9 mouse cellular contexts compared by ENCODE assay signal in the genomic region with DNA sequence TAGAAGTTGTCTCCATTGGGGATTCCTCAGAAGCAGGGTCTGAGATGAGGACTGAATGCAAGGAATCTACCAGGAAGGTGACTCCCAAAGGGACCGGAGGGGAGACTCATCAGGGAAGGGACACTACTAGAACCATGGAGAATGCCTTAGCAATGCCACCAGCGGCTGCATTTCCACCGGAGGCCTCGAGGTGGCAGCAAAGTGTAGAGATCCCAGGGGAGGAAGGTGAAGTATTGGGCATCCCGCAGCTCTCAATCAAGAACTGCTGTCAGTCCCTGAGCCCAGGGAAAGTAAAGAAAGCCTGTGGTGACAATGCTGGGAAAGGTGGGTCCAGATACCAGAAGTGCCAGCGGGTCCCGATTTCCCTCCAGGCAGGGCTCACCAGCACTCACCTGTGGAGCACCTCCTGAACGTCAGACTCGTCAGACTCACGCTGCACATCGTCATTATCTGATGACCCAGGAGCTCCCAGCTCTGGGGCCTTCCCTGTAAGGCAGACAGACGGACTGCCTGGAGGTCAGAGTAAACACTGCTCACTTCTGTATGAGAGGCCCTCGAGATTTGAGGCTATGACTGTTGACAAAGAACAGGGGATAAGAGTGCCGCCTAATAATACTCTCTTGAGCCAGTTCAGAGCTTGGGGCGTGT.
DNase-seq lines count a peak whose midpoint lies in the region; ATAC-seq and TF ChIP-seq lines count a peak whose summit lies in the region.
"Had no signal": no experiment of that assay in that cellular context is flagged by ENCODE, and none has a peak within 500 bp of the region (broad histone marks: within the 10 kb centered on the region; RNA-seq: fewer than 3 reads in every experiment).

No protein-coding gene starts in this region.

- H3K9me3 ChIP-seq in ES-E14 (ENCODE audit: control insufficient read depth, insufficient read depth, low read depth, low read length), result no peaks in the 10 kb centered on the region
- H3K9me3 ChIP-seq in heart, embryonic 10.5 days, result no peaks in the 10 kb centered on the region
- H3K9me3 ChIP-seq in lung, embryonic 14.5 days (ENCODE audit: low read depth, low read length), result no peaks in the 10 kb centered on the region
- H3K9me3 ChIP-seq: limb, embryonic 12.5 days had no signal

- no peak overlapping the region for H3K27ac ChIP-seq in ES-E14 (ENCODE audit: insufficient read depth, low read depth, low read length, poor library complexity, severe bottlenecking)
- H3K27ac ChIP-seq in bone marrow macrophage, adult 2 months (ENCODE audit: insufficient read depth, low read depth, low read length), result no peak overlapping the region
- H3K27ac ChIP-seq in embryonic fibroblast, embryonic 13.5 days (ENCODE audit: insufficient read depth, low read length), result no peak overlapping the region
- no peak overlapping the region for H3K27ac ChIP-seq in heart, embryonic 10.5 days
- no peak overlapping the region for H3K27ac ChIP-seq in lung, embryonic 14.5 days (ENCODE audit: low read depth)
- H3K27ac ChIP-seq: limb, embryonic 12.5 days had no signal

- peaks cover 0 to 7% of the 10 kb centered on the region in 2 experiments; a peak in 2 of 4 replicates for H3K4me1 ChIP-seq in ES-E14 (ENCODE audit: control insufficient read depth in 2 of 2, insufficient read depth in 2 of 2, low read length in 2 of 2, poor library complexity in 1 of 2)
- H3K4me1 ChIP-seq in bone marrow macrophage, adult 2 months (ENCODE audit: control insufficient read depth, insufficient read depth, low read length), result no peaks in the 10 kb centered on the region
- H3K4me1 ChIP-seq in embryonic fibroblast, embryonic 13.5 days (ENCODE audit: control insufficient read depth, insufficient read depth, low read length), result no peaks in the 10 kb centered on the region
- peaks cover 30% of the 10 kb centered on the region for H3K4me1 ChIP-seq in heart, embryonic 10.5 days
- H3K4me1 ChIP-seq in lung, embryonic 14.5 days (ENCODE audit: insufficient read depth), result no peaks in the 10 kb centered on the region

- peaks cover 19% of the 10 kb centered on the region for H3K27me3 ChIP-seq in heart, embryonic 10.5 days (ENCODE audit: insufficient read depth, poor library complexity, severe bottlenecking)
- H3K27me3 ChIP-seq in lung, embryonic 14.5 days (ENCODE audit: insufficient read depth, low read length), result 0 out of 2 replicates have a peak, but pooled peaks cover 4% of the 10 kb centered on the region

- in situ Hi-C loops in ES-E14 (cut with MboI; ENCODE audit: low sequenced_read_pairs in 2 of 2, unreplicated experiment in 2 of 2), result no loop called here

- ATAC-seq in lung, embryonic 14.5 days (ENCODE audit: insufficient read depth), result peak; percentile 25

- DNase-seq in ES-E14 (ENCODE audit: low read depth, low spot score), result peak; percentile 62
- DNase-seq in heart, embryonic 10.5 days (ENCODE audit: low spot score), result peak; percentile 87
- peak; percentile 82 for DNase-seq in layer of hippocampus, adult 11-12 months (ENCODE audit: low spot score)
- DNase-seq in lung, embryonic 14.5 days, result peak; percentile 89
- peak; percentile 85 to 87 for DNase-seq in right cerebral cortex, adult 2 months (ENCODE audit: low spot score in 2 of 2)
- DNase-seq in urinary bladder, adult 18-20 months (ENCODE audit: low spot score in 2 of 2), result peak; percentile 55 to 90

- peak overlapping the region; percentile 10; the same call in 1 of the 2 replicates for H3K4me2 ChIP-seq in lung, embryonic 14.5 days
- H3K4me2 ChIP-seq: limb, embryonic 12.5 days had no signal

- no peak for TF ChIP-seq POLR2A in bone marrow macrophage, adult 2 months (IDR thresholded peaks at IDR 0.05; ENCODE audit: borderline replicate concordance, low read depth, low read length)
- no peak for TF ChIP-seq POLR2A in embryonic fibroblast, embryonic 13.5 days (IDR thresholded peaks at IDR 0.05; ENCODE audit: low read depth, low read length)

- no peak overlapping the region for H3K9ac ChIP-seq in ES-E14 (ENCODE audit: insufficient read depth, low read depth, low read length, poor library complexity, severe bottlenecking)
- no peak overlapping the region for H3K9ac ChIP-seq in lung, embryonic 14.5 days
- H3K9ac ChIP-seq: limb, embryonic 12.5 days had no signal

- WGBS in heart, embryonic 10.5 days, result 10% methylated on average over 15 of the region's 15 CpGs
- 12% methylated on average over 15 of the region's 15 CpGs for WGBS in lung, embryonic 14.5 days

- peaks cover 2% of the 10 kb centered on the region; the same call in 1 of the 2 replicates for H3K36me3 ChIP-seq in ES-E14 (ENCODE audit: control insufficient read depth, insufficient read depth, low read length, poor library complexity, severe bottlenecking)
- no peaks in the 10 kb centered on the region for H3K36me3 ChIP-seq in heart, embryonic 10.5 days
- no peaks in the 10 kb centered on the region for H3K36me3 ChIP-seq in lung, embryonic 14.5 days (ENCODE audit: insufficient read depth)
- H3K36me3 ChIP-seq: limb, embryonic 12.5 days had no signal

- TF ChIP-seq CTCF in bone marrow macrophage, adult 2 months (IDR thresholded peaks at IDR 0.05; ENCODE audit: low read depth, low read length), result peak; percentile 60
- TF ChIP-seq CTCF in embryonic fibroblast, embryonic 13.5 days (IDR thresholded peaks at IDR 0.05; ENCODE audit: borderline replicate concordance, insufficient read depth, low read length), result peak; percentile 68
- peak; percentile 93 for TF ChIP-seq CTCF in lung, embryonic 14.5 days (IDR thresholded peaks at IDR 0.05; ENCODE audit: low read depth)

- H3K4me3 ChIP-seq in ES-E14 (ENCODE audit: insufficient read depth in 1 of 2, low read depth in 1 of 2, low read length in 2 of 2, poor library complexity in 1 of 2, severe bottlenecking in 1 of 2), result no peak overlapping the region
- no peak overlapping the region for H3K4me3 ChIP-seq in bone marrow macrophage, adult 2 months (ENCODE audit: insufficient read depth, low read length)
- H3K4me3 ChIP-seq in embryonic fibroblast, embryonic 13.5 days (ENCODE audit: insufficient read depth, low read length), result no peak overlapping the region
- H3K4me3 ChIP-seq in heart, embryonic 10.5 days, result 0 out of 2 replicates have a peak overlapping the region, but pooled peaks have one; percentile 2
- H3K4me3 ChIP-seq in lung, embryonic 14.5 days (ENCODE audit: low read depth, low read length), result no peak overlapping the region
- H3K4me3 ChIP-seq: limb, embryonic 12.5 days had no signal

TF ChIP-seq in ES-E14, 5 proteins besides CTCF, POLR2A, EP300 and RAD21:
- TF ChIP-seq CHD2 (IDR thresholded peaks at IDR 0.05; ENCODE audit: low read depth, low read length) (no peak), ZNF384 (IDR thresholded peaks at IDR 0.05; ENCODE audit: low read depth, low read length) (no peak), ZC3H11A (IDR thresholded peaks at IDR 0.05; ENCODE audit: borderline replicate concordance, low read depth, low read length) (no peak), MAFK (IDR thresholded peaks at IDR 0.05; ENCODE audit: insufficient read depth, low read depth, low read length) (no peak), HCFC1 (IDR thresholded peaks at IDR 0.05; ENCODE audit: borderline replicate concordance, insufficient read depth, low read length) (no peak)
